Mouse (Mus musculus): Measurements from ENCODE around the gene Arl4a. TPM values are rescaled to one million over a fixed set of nuclear protein-coding genes. Genes with fewer than 3 reads are reported as not detected.

Gene Arl4a
- polyA plus RNA-seq, 1 experiment, result 31.7 TPM

GRCm38 (mm10) chr12:39959166-39959565 is 78.7 kb downstream of the Arl4a start:
- DNase-seq (ENCODE audit: low spot score), result no peak

- DNase-seq (ENCODE audit: low spot score), result no peak
These were observed 79.7 kb downstream of the Arl4a start for GRCm38 (mm10) chr12:39957931-39958671.

GRCm38 (mm10) chr12:39956396-39956795 is 81.4 kb downstream of the Arl4a start:
- no peak for DNase-seq (ENCODE audit: low spot score)

Other genes starting within 250 kb of the Arl4a start
- gene Scin, start 96.2 kb upstream of the Arl4a start, polyA plus RNA-seq (2012; rRNA removed), result 0.95 and 1.3 TPM in 2 replicates
- gene Lsmem1, start 161.5 kb upstream of the Arl4a start, polyA plus RNA-seq (2012; rRNA removed), result 0.06 and 0.08 TPM in 2 replicates
- gene Ifrd1, start 210.5 kb upstream of the Arl4a start, polyA plus RNA-seq (2012; rRNA removed), result 49.8 and 63.7 TPM in 2 replicates